15 mouse cellular contexts compared by ENCODE assay signal in the genomic region with DNA sequence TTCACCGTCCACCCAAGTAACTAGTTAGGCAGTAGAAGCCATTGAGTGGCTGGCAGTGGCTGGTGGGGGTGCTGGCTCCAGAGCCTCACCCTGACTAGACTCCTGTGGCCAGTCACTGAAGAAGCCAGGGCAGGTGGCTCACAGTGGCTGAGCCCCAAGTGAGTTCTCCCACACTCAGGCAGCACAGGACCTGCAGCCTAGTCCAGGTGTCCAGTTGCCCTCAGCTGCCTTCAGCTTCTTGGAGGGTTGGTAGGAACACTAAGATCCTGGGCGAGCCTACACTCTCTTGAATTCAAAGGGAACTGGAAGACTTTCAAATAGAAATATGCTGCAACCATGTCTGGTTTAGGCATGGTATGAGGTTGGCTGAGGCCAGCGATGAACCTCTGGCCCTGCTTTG. TPM values are rescaled to one million over a fixed set of nuclear protein-coding genes. Genes with fewer than 3 reads are reported as not detected.
"Had no signal": no experiment of that assay in that cellular context is flagged by ENCODE, and none has a peak within 500 bp of the region (broad histone marks: within the 10 kb centered on the region; RNA-seq: fewer than 3 reads in every experiment).

No protein-coding gene starts in this region.

- H3K4me3 ChIP-seq: lung, embryonic 15.5 days; megakaryocyte, embryonic 14.5 days; midbrain, embryonic 13.5 days; midbrain, embryonic 15.5 days; neural tube, embryonic 12.5 days had no signal

- H3K4me1 ChIP-seq: lung, embryonic 15.5 days; midbrain, embryonic 15.5 days had no signal

- H3K27ac ChIP-seq: lung, embryonic 15.5 days; macrophage; midbrain, embryonic 13.5 days; midbrain, embryonic 15.5 days; neural tube, embryonic 12.5 days had no signal

- DNase-seq: liver, postnatal 0 days; lung, adult 2 months; lung, postnatal 14 days; lung, postnatal 36 days; right cerebral cortex, postnatal 14 days; spleen, adult 18-20 months; thymus, adult 18-20 months; thymus, postnatal 25 days; thymus, postnatal 4 days had no signal

RNA-seq across cellular contexts. Expression of a gene that starts 39.7 kb away (rescaled TPM):
- polyA plus RNA-seq: macrophage had no signal
